Mouse (Mus musculus) G1E-ER4 (cell line): ENCODE measurements around the gene Xlr3c. TPM values are rescaled to one million over a fixed set of nuclear protein-coding genes. Genes with fewer than 3 reads are reported as not detected.
"Not testable (repeated sequence)": the region's sequence is repeated elsewhere in the genome, so short reads cannot be mapped to it uniquely, and the experiment has no call there.

Experiments used
- GATA1 ChIP-seq: IDR thresholded peaks from one replicate; pipeline ENCODE4 v1.8.0; 2012; ENCODE audit warnings: low read length, inconsistent platforms
- polyA plus RNA-seq: library from polyadenylated mRNA; stranded (reverse); fragments of >175 nt; gene quantifications from 2 replicates; pipeline ENCODE4 v1.2.3, GENCODE M21; 2012

Gene Xlr3c
- polyA plus RNA-seq: not detected in 2 replicates

DNA sequence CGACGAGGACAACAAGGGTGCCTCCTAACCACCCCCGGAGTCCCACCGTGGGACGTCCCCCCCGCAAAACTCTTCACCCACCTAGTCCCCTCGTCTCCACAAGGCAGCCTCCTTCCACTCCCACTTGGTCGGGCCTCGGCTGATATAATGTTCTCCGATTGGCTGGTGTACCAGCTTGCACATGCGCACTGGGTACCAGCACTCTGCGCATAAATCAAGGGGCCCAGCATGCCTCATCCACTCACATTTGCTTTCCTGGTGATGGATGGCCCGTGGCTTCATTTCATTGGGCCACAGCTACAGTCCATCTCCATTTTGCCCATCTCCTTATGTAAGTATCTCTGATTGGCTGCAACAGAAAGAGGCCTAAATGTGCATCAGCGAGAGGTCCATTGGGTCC is at the start of gene Xlr3c:
Gene Xlr3c (minus strand): TSS at position 121 of the 400 bp plus-strand sequence.
- not testable (repeated sequence) for TF ChIP-seq GATA1

DNA sequence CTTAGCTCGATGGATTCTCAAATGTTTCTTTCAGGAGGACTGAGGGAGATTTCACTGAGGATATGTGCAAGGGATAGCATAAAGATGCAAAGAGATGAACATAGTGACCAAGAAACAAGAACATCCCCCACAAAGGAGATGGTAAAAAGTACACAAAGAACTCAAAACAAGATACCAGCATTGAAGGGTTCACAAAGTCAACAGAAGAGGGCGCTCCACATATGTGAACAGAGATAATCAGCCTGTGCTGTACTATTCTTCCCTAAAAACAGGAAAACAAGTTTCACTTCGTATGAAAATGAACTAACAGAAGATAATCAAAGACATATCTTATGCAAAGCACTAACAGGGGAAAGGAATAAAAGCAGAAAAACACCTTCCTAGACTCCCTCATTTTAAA is 47.3 kb upstream of the Xlr3c start:
- no peak for TF ChIP-seq GATA1

DNA sequence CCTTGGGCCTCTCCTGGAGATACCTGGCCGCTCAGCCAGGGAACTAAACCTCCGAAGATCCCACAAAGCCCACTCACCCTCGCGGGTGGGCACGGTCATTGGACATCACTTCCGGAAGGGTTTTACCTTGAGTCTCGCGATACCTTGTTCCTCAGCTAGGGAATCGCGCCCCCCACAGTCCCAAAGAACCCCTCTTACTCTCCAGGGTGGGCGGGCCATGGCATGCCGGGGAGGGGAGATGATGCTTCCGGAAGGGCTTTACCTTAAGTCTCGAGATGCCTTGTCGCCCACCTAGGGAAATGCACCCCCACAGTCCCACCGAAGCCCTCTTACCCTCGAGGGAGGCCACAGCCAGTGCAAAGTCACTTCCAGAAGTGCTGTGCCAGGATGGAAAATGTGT is 27.7 kb upstream of the Xlr3c start, which contains the start of the genes Xlr5a and Xlr5c:
Gene Xlr5a (minus strand): TSS at position 101 of the 400 bp plus-strand sequence.
Gene Xlr5c (minus strand): TSS at position 101 of the 400 bp plus-strand sequence.
- not testable (repeated sequence) for TF ChIP-seq GATA1

DNA sequence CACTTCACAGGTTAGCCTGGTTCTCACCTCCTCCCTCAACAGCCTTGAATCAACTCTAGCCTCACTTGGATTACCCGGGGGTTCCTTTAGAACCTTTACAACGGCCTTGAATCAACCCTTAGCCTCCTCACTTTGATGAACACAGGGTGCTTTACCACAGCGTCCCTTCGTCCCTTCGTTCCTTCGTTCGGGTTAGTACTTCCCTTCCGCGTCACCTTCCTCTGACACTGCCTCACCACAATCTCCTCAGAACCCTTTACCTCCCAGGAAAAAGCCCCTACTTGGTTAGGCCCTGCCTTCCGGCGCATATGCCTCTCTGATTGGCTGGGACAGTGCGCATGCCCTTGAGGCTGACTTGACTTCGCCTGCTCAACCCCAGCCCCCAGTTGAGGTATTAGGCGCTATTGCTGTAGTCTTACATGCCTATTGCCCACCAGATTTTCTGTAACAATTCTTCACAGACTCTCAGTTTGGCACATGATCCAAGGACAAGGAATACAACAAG is 22.3 kb downstream of the Xlr3c start, which contains the start of gene Xlr4c:
Gene Xlr4c (minus strand): TSS at position 310 of the 505 bp plus-strand sequence.
- not testable (repeated sequence) for TF ChIP-seq GATA1

DNA sequence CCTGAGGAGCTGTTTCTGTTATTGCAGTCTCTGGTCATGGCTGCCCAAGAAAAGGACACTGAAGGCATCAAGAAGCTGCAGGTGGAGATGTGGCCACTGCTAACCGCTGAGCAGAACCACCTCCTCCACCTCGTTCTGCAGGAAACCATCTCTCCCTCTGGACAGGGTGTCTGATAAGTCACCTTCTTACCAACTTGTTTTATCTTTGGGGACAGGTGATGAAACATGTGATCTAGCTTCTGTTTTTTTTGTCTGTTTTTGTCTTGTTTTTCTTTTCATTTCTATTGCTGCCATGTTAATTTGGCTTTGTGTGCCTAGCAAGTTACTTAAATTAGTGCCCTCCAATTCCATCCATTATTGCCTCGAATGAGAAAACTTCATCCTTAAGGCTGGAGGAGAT is 35.9 kb downstream of the Xlr3c start:
- TF ChIP-seq GATA1: no peak

DNA sequence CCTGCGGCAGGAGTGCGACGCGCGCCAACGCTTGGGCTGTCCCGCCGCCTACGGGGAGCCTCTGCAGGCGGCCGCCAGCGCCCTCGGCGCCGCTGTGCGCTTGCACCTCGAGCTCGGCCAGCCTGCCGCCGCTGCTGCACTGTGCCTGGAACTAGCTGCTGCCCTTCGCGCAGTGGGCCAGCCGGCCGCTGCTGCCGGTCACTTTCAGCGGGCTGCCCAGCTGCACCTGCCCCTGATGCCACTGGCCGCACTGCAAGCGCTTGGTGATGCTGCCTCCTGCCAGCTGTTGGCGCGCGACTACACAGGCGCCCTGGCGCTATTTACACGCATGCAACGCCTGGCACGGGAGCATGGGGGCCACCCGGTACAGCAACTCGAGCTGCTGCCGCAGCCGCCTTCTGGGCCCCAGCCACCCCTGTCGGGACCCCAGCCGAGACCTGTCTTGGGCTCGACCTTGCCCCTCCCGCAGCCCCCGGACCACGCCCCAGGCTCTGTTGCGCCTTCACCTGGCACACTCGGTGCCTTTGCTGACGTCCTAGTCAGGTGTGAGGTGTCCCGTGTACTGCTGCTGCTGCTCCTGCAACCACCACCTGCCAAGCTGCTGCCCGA is 36.5 kb downstream of the Xlr3c start:
- TF ChIP-seq GATA1: no peak

DNA sequence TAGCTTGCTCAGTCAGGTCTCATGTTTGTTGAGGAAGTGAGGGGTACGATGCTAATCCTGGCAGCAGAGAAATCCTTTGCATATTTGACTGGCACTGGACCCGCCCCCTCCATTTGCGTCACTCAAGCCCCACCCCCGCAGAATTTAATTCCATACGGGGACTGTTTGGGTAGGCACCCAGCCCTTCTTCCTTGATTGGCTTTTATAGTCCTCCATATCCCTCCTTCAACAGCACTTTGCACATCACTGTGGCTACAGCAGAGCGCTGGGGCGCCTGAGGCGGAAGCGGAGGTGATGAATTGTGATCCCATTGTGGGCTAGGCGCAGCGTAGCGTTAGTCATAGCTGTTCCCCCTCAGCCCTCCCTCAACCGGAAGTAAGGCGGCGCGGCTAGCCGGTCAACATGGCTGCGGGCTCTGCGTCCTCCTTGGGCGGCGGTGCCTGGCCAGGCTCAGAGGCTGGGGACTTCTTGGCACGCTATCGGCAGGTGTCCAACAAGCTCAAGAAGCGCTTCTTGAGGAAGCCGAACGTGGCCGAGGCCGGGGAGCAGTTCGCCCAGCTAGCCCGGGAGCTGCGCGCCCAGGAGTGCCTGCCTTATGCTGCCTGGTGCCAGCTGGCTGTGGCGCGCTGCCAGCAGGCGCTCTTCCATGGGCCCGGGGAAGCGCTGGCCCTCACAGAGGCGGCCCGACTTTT is 37.1 kb downstream of the Xlr3c start, which contains the start of gene F8a:
Gene F8a (plus strand): TSS at position 378 of the 692 bp plus-strand sequence.
- no peak for TF ChIP-seq GATA1

DNA sequence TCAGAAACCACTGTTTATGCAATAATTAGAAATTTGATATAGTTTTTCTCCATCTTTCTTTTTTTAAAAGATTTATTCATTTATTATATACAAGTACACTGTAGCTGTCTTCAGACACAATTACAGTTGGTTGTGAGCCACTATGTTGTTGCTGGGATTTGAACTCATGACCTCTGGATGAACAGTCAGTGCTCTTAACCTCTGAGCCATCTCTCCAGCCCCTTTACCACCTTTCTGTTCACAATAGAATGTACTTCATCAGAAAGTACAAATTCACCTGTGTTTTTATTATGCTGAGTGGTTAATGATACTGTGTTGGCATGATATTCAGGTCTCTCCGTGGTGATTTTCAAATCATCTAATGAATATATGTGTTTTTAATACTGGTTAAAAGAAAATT is 39.8 kb downstream of the Xlr3c start:
- TF ChIP-seq GATA1: no peak

DNA sequence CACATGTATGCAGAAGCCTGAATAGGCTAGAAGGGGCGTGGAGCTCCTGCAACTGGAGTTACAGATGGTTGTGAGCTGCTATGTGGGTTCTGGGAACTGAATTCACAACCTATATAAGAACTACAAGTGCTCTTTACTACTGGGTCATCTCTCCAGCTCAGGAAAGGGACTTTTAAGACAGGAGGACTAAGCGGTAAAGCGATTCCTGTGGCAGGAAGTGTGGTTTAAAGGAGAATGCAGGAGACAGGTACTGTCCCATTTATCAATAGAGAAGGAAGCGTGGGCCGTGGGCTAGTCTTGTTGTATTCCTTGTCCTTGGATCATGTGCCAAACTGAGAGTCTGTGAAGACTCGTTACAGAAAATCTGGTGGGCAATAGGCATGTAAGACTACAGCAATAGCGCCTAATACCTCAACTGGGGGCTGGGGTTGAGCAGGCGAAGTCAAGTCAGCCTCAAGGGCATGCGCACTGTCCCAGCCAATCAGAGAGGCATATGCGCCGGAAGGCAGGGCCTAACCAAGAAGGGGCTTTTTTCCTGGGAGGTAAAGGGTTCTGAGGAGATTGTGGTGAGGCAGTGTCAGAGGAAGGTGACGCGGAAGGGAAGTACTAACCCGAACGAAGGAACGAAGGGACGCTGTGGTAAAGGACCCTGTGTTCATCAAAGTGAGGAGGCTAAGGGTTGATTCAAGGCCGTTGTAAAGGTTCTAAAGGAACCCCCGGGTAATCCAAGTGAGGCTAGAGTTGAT is 51.2 kb downstream of the Xlr3c start, which contains the start of gene Xlr4b:
Gene Xlr4b (plus strand): TSS at position 515 of the 746 bp plus-strand sequence.
- not testable (repeated sequence) for TF ChIP-seq GATA1

Other genes with a start within 250 kb of the Xlr3c start
- gene Pnma5, start 228.3 kb downstream of the Xlr3c start, polyA plus RNA-seq: 0.03 TPM in 1 of 2 replicates, not detected in the other
- not detected in 2 replicates for gene Pnma3, start 200.6 kb downstream of the Xlr3c start, polyA plus RNA-seq
- not detected in 2 replicates for gene Xlr4a, start 182.9 kb downstream of the Xlr3c start, polyA plus RNA-seq
- not detected in 2 replicates for gene Xlr3a, start 168.3 kb downstream of the Xlr3c start, polyA plus RNA-seq
- gene Gm14685, start 148.3 kb downstream of the Xlr3c start, polyA plus RNA-seq: not detected in 2 replicates
- gene Xlr5b, start 116.6 kb downstream of the Xlr3c start, polyA plus RNA-seq: not detected in 2 replicates
- gene DXBay18, start 115.9 kb downstream of the Xlr3c start, polyA plus RNA-seq: not detected in 2 replicates
- gene Spin2d, start 88.4 kb downstream of the Xlr3c start, polyA plus RNA-seq: not detected in 2 replicates
- gene Xlr3b, start 73.2 kb downstream of the Xlr3c start, polyA plus RNA-seq: not detected in 2 replicates
- not detected in 2 replicates for gene Xlr4b, start 51.1 kb downstream of the Xlr3c start, polyA plus RNA-seq
- gene F8a, start 37.1 kb downstream of the Xlr3c start, polyA plus RNA-seq: 19.2 and 21.6 TPM in 2 replicates
- not detected in 2 replicates for gene Xlr4c, start 22.3 kb downstream of the Xlr3c start, polyA plus RNA-seq
- not detected in 2 replicates for gene Xlr5a, start 27.6 kb upstream of the Xlr3c start, polyA plus RNA-seq
- not detected in 2 replicates for gene Xlr5c, start 27.6 kb upstream of the Xlr3c start, polyA plus RNA-seq
- gene Gm45015, start 71.5 kb upstream of the Xlr3c start, polyA plus RNA-seq: not detected in 2 replicates
- 2.1 and 2.3 TPM in 2 replicates for gene Zfp275, start 77.2 kb upstream of the Xlr3c start, polyA plus RNA-seq
- gene Gm18336, start 133.3 kb upstream of the Xlr3c start, polyA plus RNA-seq: not detected in 2 replicates
- gene Zfp92, start 145.7 kb upstream of the Xlr3c start, polyA plus RNA-seq: not detected in 2 replicates
- gene Trex2, start 170.0 kb upstream of the Xlr3c start, polyA plus RNA-seq: not detected in 2 replicates
- gene Haus7, start 193.7 kb upstream of the Xlr3c start, polyA plus RNA-seq: 3.4 and 3.5 TPM in 2 replicates
- not detected in 2 replicates for gene Bgn, start 218.2 kb upstream of the Xlr3c start, polyA plus RNA-seq
- gene Atp2b3, start 237.7 kb upstream of the Xlr3c start, polyA plus RNA-seq: not detected in 2 replicates